Mouse (Mus musculus) lung, postnatal 0 days (tissue): Measurements from ENCODE around the gene Rimbp3.

Experiments used
- CTCF ChIP-seq: IDR thresholded peaks from 2 replicates; pipeline ENCODE4 v1.5.1; 2016; ENCODE audit warnings: antibody characterized with exemption, mild to moderate bottlenecking
- EP300 ChIP-seq: IDR thresholded peaks from 2 replicates; pipeline ENCODE4 v1.6.1; 2016; ENCODE audit warnings: antibody characterized with exemption, mild to moderate bottlenecking, control low read depth

GRCm38 (mm10) chr16:17177623-17178170 is 30.7 kb upstream of the Rimbp3 start:
- no peak for TF ChIP-seq CTCF
- no peak for TF ChIP-seq EP300
